ENCODE assay signal across 18 mouse cellular contexts in the genomic region with DNA sequence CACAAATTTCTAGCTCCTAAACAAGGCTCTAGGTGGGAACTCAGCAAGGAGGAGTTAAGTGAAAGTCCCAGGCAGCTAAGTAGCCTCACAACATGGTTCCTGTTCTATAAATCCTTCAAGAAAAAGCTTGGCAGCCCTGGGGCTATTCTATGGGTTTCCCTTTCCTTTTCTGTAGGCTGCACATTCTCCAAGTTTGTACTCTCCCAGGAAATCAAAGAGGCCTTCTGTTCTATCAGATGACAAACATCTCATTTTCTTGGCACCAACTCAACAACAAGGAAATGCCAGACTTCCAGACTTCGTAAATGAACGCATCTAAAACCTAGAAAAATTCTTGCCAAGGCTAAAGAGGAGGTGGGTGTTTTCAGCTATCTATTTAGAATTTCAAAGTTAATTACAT. TPM values are rescaled to one million over a fixed set of nuclear protein-coding genes. Genes with fewer than 3 reads are reported as not detected.
A peak's percentile ranks its signal among the peaks of the same experiment; 100 is the strongest.
DNase-seq lines count a peak whose midpoint lies in the region; ATAC-seq and TF ChIP-seq lines count a peak whose summit lies in the region.
"Had no signal": no experiment of that assay in that cellular context is flagged by ENCODE, and none has a peak within 500 bp of the region (broad histone marks: within the 10 kb centered on the region; RNA-seq: fewer than 3 reads in every experiment).

No protein-coding gene starts in this region.

- peak; percentile 4 to 20 for DNase-seq in cerebellum, postnatal 10 days
- no peak for DNase-seq in cerebellum, adult 2 months
- DNase-seq in layer of hippocampus, adult 2 months (ENCODE audit: low spot score in 2 of 2), result peak; percentile 10
- DNase-seq in layer of hippocampus, postnatal 10 days (ENCODE audit: low spot score in 2 of 2), result no peak
- peak; percentile 21 to 48 for DNase-seq in right cerebral cortex, postnatal 10 days (ENCODE audit: low spot score in 2 of 2)
- no peak for DNase-seq in right cerebral cortex, postnatal 14 days
- no peak for DNase-seq in cerebellum, postnatal 25 days
- DNase-seq: adrenal gland, adult 8-10 months; cerebellum, postnatal 36 days; kidney, adult 2 months; liver, postnatal 0 days had no signal

- no peaks in the 10 kb centered on the region for H3K9me3 ChIP-seq in kidney, embryonic 16.5 days (ENCODE audit: low read length)
- H3K9me3 ChIP-seq: embryonic facial prominence, embryonic 12.5 days; limb, embryonic 13.5 days; neural tube, embryonic 12.5 days had no signal

- H3K4me1 ChIP-seq in cerebellum, adult 2 months (ENCODE audit: control insufficient read depth, insufficient read depth, low read length), result no peaks in the 10 kb centered on the region
- H3K4me1 ChIP-seq in kidney, embryonic 16.5 days (ENCODE audit: insufficient read depth, low read length), result no peaks in the 10 kb centered on the region
- H3K4me1 ChIP-seq: embryonic facial prominence, embryonic 12.5 days; neural tube, embryonic 12.5 days had no signal

- H3K9ac ChIP-seq in kidney, embryonic 16.5 days (replicated peaks; ENCODE audit: low read length), result no peak overlapping the region
- H3K9ac ChIP-seq: embryonic facial prominence, embryonic 12.5 days; hindbrain, embryonic 14.5 days; limb, embryonic 13.5 days; liver, postnatal 0 days; neural tube, embryonic 12.5 days had no signal

- no peaks in the 10 kb centered on the region for H3K27me3 ChIP-seq in cerebellum, adult 2 months (ENCODE audit: control insufficient read depth, insufficient read depth, low read length)
- H3K27me3 ChIP-seq in kidney, embryonic 16.5 days (ENCODE audit: insufficient read depth, low read length), result no peaks in the 10 kb centered on the region
- H3K27me3 ChIP-seq: embryonic facial prominence, embryonic 12.5 days; limb, embryonic 13.5 days; neural tube, embryonic 12.5 days had no signal

- WGBS in cerebellum, adult 2 months, result 8% methylated on average over 2 of the region's 2 CpGs
- 63% methylated on average over 2 of the region's 2 CpGs for WGBS in kidney, embryonic 16.5 days

- no peak for ATAC-seq in kidney, embryonic 16.5 days (ENCODE audit: low FRiP score, low TSS enrichment)
- ATAC-seq: liver, postnatal 0 days; midbrain, embryonic 16.5 days had no signal

- H3K27ac ChIP-seq in cerebellum, adult 2 months (ENCODE audit: insufficient read depth, low read length), result no peak overlapping the region
- no peak overlapping the region for H3K27ac ChIP-seq in layer of hippocampus, adult 2 months
- H3K27ac ChIP-seq in kidney, embryonic 16.5 days (ENCODE audit: low read length), result no peak overlapping the region
- H3K27ac ChIP-seq: embryonic facial prominence, embryonic 12.5 days; hindbrain, embryonic 14.5 days; limb, embryonic 13.5 days; macrophage; neural tube, embryonic 12.5 days had no signal

- H3K4me3 ChIP-seq in cerebellum, adult 2 months (replicated peaks; ENCODE audit: insufficient read depth, low read depth, low read length), result no peak overlapping the region
- H3K4me3 ChIP-seq in layer of hippocampus, adult 2 months, result no peak overlapping the region
- H3K4me3 ChIP-seq in kidney, embryonic 16.5 days (ENCODE audit: low read length), result no peak overlapping the region
- H3K4me3 ChIP-seq: embryonic facial prominence, embryonic 12.5 days; limb, embryonic 13.5 days; neural tube, embryonic 12.5 days had no signal

- H3K4me2 ChIP-seq in kidney, embryonic 16.5 days (replicated peaks; ENCODE audit: low read depth, low read length), result no peak overlapping the region
- H3K4me2 ChIP-seq: embryonic facial prominence, embryonic 12.5 days; hindbrain, embryonic 14.5 days; limb, embryonic 13.5 days; neural tube, embryonic 12.5 days had no signal

- no peak for TF ChIP-seq POLR2A in cerebellum, adult 2 months (IDR thresholded peaks at IDR 0.05; ENCODE audit: borderline replicate concordance, insufficient read depth, low read length)

- H3K36me3 ChIP-seq in kidney, embryonic 16.5 days (ENCODE audit: insufficient read depth, low read length), result no peaks in the 10 kb centered on the region
- H3K36me3 ChIP-seq: embryonic facial prominence, embryonic 12.5 days; limb, embryonic 13.5 days; neural tube, embryonic 12.5 days had no signal

- TF ChIP-seq CTCF in cerebellum, adult 2 months (IDR thresholded peaks at IDR 0.05; ENCODE audit: borderline replicate concordance, insufficient read depth, low read depth, low read length), result no peak
- TF ChIP-seq CTCF in layer of hippocampus, adult 2 months (conservative IDR thresholded peaks at IDR 0.05), result no peak

RNA-seq across cellular contexts. Expression of a gene that starts 38.9 kb away (rescaled TPM):
- 166 and 191 TPM in 2 replicates for polyA plus RNA-seq in cerebellum, adult 2 months (2012; rRNA removed)
- total RNA-seq in layer of hippocampus, adult 2 months (2021), result 10 to 100 TPM; 20.9 to 21.0 TPM
- 10 to 100 TPM; 20.2 to 23.7 TPM for total RNA-seq in layer of hippocampus, postnatal 10 days (2021)
- polyA plus RNA-seq in kidney, embryonic 16.5 days (2015; fragmentation: Nextera tagmentation; extraction: Ambion mirVana), result 17.3 and 18.9 TPM in 2 replicates

Comparison
In these comparisons a context has a peak if more than half of its experiments do, and no peak if none do; other contexts are left out.
1. DNase-seq: peak in cerebellum, postnatal 10 days (2 of 2), layer of hippocampus, adult 2 months (2 of 2) and right cerebral cortex, postnatal 10 days (2 of 2); none in cerebellum, adult 2 months (0 of 2), layer of hippocampus, postnatal 10 days (0 of 2), right cerebral cortex, postnatal 14 days (single experiment) and cerebellum, postnatal 25 days (0 of 2).